Mouse (Mus musculus): ENCODE results near the gene Tufm. TPM values are rescaled to one million over a fixed set of nuclear protein-coding genes. Genes with fewer than 3 reads are reported as not detected.

The Tufm gene
- total RNA-seq, 2 experiments from 2014 or later, result 80.9 to 96.5 TPM

DNA sequence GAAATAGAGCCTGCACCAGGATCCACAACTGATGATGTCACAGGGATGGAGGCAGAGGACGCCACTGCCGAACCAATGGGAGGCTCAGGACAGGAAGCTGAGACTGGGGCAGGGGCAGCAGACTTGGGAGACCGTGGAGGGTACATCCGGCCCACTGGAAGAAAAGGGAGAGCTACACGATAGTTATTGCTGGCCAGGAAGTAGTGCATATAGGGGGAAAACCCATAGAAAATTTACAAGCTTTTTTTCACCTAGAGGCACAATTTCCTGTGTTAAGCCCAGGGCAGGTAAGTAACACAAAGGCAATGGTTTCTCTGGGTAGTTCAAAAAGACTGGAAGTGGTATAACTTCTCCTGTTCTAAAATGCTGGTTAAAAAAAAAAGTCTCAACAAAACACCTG, 9.3 kb downstream of the Tufm start:
- intact Hi-C loops (cut with DNase I), result no loop called here
- no peak for DNase-seq

DNA sequence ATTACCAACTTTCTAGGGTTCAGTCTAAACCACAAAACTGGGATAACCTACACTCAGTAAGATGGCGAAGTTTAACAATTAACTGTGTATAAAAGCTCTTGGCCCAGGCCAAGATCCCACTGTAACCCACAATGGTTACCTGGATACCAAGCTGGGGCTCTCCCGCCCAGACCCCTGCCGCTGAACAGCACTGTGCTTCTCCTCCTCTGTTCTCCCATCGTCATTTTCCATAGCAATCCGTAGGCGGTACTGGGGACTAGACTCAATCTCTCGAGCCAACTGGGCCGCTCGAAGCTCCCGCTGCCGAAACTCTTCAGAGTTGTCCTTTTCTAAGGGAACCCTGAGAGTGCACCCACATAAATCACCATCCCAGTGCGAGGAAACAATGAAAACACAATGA, 10.8 kb downstream of the Tufm start:
- intact Hi-C loops (cut with DNase I), result no loop called here
- DNase-seq, result no peak

- intact Hi-C loops (cut with DNase I), result no loop called here
These were observed 12.3 kb downstream of the Tufm start for GRCm38 (mm10) chr7:126499416-126499815.

GRCm38 (mm10) chr7:126501684-126502022, 14.5 kb downstream of the Tufm start:
- no peak for DNase-seq
- intact Hi-C loops (cut with DNase I), result no loop called here

More at GRCm38 (mm10) chr7:126499416-126499815, 12.3 kb downstream of the Tufm start:
- DNase-seq, result no peak

DNA sequence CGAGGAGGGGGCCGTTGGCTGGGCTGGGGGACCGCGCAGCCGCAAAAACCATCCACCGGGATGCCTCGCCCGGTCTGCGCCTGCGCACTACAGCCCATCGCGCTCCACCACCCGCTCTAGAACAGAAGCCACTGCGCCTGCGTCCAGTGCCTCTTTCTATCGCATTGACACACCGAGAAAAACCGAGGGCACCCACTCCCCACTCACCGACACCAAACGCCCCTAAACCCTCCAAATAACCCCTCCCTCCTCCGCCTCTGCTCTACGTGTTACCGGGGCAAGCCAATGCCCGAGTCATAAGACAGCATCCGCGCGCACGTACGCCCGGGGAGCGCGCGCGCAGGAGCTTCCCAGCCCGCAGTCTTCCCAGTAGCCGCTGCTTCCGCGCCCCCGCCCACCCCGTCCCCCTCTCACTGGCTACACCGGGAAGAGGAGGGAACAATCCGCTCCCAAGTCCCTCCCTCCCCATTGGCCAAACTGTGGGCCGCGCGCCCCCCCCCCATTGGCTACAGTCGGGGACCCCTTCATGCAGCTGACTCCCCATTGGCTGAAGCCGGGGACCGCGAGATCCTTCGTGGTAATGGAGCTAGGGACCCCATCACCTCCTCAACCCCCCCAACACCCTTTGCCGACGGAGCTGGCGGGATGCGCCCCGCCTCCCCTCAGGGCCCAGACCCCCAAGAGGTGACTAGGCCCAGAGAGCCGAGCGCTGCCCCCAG, 15.0 kb downstream of the Tufm start:
- intact Hi-C loops (cut with DNase I), result no loop called here
- peak; percentile 99 for DNase-seq

- DNase-seq, result no peak
- intact Hi-C loops (cut with DNase I), result no loop called here
These were observed 15.6 kb downstream of the Tufm start for GRCm38 (mm10) chr7:126502751-126503150.

DNA sequence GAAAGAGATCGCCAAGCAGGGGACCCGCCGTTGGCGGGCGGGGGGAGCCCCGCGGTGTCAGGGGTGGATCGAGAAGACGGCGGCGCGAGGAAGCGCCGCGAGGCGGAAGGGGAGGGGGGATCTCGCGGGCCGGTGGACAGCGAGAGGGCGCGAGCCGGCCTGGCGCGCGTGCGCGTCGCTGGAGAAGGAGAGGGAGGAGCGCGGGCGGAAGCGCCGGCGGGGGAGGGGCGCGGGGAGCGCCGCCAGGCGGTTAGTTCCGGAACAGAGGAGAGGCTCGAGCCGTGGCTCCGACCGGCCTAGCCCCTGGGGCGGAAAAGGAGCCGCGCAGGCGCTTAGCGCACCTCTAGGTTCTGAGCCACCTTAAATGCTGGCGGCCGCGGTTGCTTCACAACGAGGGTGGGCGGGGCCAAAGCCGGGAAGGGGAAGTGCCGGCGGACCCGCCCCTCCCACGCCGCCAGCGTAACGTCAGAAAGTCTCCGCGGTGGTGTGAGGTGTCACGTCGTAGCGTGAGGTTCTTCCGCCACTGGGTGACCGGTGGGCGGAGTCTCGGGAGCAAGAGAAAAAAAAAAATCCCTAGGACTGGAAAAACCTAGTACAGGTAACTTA, 16.2 kb downstream of the Tufm start, which contains the start of gene Atxn2l:
Gene Atxn2l (minus strand): TSS at position 165 of the 606 bp plus-strand sequence.
- intact Hi-C loops (cut with DNase I), result no loop called here
- peak; percentile 100 for DNase-seq

- intact Hi-C loops (cut with DNase I), result no loop called here
- DNase-seq, result no peak
These were observed 17.8 kb downstream of the Tufm start for GRCm38 (mm10) chr7:126504913-126505312.

DNA sequence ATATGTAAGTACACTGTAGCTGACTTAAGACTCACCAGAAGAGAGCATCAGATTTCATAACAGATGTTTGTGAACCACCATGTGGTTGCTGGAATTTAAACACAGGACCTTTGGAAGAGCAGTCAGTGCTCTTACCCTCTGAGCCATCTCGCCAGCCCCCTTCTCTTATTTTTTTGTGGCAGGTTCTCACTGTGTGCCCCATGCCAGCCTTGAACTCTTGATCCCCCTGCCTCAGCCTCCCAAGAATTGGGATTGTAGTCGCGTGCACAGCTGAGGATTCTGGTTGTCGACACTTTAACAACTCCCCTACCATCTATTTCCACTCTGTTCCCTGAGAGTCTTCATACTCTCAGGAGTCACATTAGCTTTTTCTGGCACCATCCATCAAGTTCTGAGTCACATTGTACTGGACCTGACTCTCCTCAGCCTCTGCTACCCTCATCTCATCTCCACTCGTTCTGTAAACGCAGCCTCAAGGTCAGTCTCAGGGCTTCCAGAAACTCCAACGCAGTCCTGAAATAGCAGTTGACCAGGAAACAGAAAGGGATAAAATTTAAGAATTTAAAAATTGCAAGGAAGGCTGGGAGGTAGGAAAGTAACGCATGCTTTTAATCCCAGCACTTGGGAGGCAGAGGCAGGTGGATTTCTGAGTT, 20.1 kb downstream of the Tufm start:
- no peak for DNase-seq
- intact Hi-C loops (cut with DNase I), result no loop called here

GRCm38 (mm10) chr7:126511287-126511686, 24.1 kb downstream of the Tufm start:
- DNase-seq, result no peak
- intact Hi-C loops (cut with DNase I), result no loop called here

GRCm38 (mm10) chr7:126518261-126518941, 31.2 kb downstream of the Tufm start:
- DNase-seq, result no peak
- intact Hi-C loops (cut with DNase I), result no loop called here

- intact Hi-C loops (cut with DNase I), result no loop called here
- DNase-seq, result peak; percentile 46
These were observed 32.4 kb downstream of the Tufm start for GRCm38 (mm10) chr7:126519513-126519912.

DNA sequence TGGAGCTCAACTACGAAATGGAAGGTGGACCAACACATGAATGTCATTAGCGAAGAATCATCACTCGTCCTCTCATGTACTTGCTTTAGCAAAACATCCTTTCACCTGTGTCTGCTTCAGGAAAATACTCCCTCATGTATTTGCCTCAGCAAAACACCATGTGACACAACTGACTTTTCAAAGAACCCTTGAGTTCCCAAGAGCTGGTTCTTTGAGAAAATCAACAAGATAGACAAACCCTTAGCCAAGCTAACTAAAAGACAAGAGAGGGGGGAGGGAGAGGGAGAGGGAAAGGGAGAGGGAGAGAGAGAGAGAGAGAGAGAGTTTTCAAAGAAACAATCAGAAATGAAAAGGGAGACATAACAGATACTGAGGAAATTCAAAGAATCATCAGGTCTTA, 36.2 kb downstream of the Tufm start:
- no peak for DNase-seq
- intact Hi-C loops (cut with DNase I), result loop anchor here (10.0 kb wide), 1 partner anchor 119 kb away; no protein-coding TSS in a partner anchor

- peak; percentile 33 for DNase-seq
- intact Hi-C loops (cut with DNase I), result loop anchor here (2.0 to 10.0 kb wide), 3 partner anchors 47 to 206 kb away; no protein-coding TSS in a partner anchor
These were observed 41.0 kb downstream of the Tufm start for GRCm38 (mm10) chr7:126528166-126528577.

- DNase-seq, result no peak
- intact Hi-C loops (cut with DNase I), result no loop called here
These were observed 46.3 kb downstream of the Tufm start for GRCm38 (mm10) chr7:126533434-126533833.

GRCm38 (mm10) chr7:126535766-126536165, 48.6 kb downstream of the Tufm start:
- intact Hi-C loops (cut with DNase I), result no loop called here
- no peak for DNase-seq

- DNase-seq, result no peak
- intact Hi-C loops (cut with DNase I), result no loop called here
These were observed 49.3 kb downstream of the Tufm start for GRCm38 (mm10) chr7:126536466-126536865.

DNA sequence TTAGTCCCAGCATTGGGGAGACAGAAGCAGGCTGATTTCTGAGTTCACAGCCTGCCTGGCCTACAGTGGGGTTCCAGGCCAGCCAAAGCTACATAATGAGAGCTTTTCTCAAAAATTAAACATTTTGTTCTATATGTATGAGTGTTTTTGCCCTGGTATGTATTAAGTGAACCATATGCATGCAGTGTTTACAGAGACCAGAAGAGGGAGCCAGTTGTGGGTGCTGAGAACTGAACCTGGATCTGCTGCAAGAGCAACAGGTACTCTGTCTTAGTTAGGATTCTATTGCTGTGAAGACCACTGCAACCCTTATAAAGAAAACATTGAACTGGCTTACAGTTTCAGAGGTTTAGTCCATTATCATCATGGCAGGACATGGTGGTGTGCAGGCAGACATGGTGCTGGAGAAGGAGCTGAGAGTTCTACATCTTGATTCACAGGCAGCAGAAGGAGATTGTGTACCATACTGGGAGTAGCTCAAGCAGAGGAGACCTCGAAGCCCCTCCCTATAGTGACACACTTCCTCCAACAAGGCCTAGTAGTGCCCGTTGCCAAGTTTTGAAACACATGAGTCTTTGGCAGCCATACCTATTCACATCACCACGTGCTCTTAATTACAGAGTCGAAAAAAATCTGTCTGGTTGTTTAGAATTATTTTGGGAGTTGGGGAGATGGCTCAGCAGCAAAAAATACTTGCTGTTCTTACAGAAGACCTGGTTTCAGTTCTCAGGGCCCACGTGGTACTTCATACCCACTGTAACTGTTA, 50.8 kb downstream of the Tufm start:
- intact Hi-C loops (cut with DNase I), result no loop called here
- no peak for DNase-seq

Measured in left cerebral cortex, postnatal 4 days (tissue).